Mouse (Mus musculus): ENCODE data around the gene Cox6a1. TPM values are rescaled to one million over a fixed set of nuclear protein-coding genes. Genes with fewer than 3 reads are reported as not detected.
"Not testable (repeated sequence)": the region's sequence is repeated elsewhere in the genome, so short reads cannot be mapped to it uniquely, and the experiment has no call there.

Cox6a1 gene
- polyA plus RNA-seq, 1 experiment from 2014 or later: 1,187 TPM

GRCm38 (mm10) chr5:115313668-115313943, 35.2 kb downstream of the Cox6a1 start:
- peak; percentile 20 for ATAC-seq
- no peak overlapping the region for H3K9ac ChIP-seq
- H3K9me3 ChIP-seq: no peaks in the 10 kb centered on the region
- H3K4me3 ChIP-seq (replicated peaks): no peak overlapping the region
- 33% methylated on average over 5 of the region's 5 CpGs for WGBS
- H3K4me2 ChIP-seq (replicated peaks): peak overlapping the region; percentile 30; the same call in 1 of the 2 replicates
- peaks cover 34% of the 10 kb centered on the region for H3K4me1 ChIP-seq (replicated peaks)
- H3K36me3 ChIP-seq: no peaks in the 10 kb centered on the region
- no peaks in the 10 kb centered on the region for H3K27me3 ChIP-seq (replicated peaks)
- H3K27ac ChIP-seq: peak overlapping the region; percentile 58; the same call in 1 of the 2 replicates

GRCm38 (mm10) chr5:115312816-115313667, 35.7 kb downstream of the Cox6a1 start:
- 52% methylated on average over 10 of the region's 10 CpGs for WGBS
- Histone ChIP-seq H3K9ac (no peak overlapping the region), H3K9me3 (no peaks in the 10 kb centered on the region), H3K4me2 (replicated peaks) (peak overlapping the region; percentile 30; the same call in 1 of the 2 replicates), H3K4me3 (replicated peaks) (no peak overlapping the region), H3K36me3 (no peaks in the 10 kb centered on the region), H3K27me3 (replicated peaks) (no peaks in the 10 kb centered on the region), H3K4me1 (replicated peaks) (peaks cover 31% of the 10 kb centered on the region), H3K27ac (peak overlapping the region; percentile 58)
- ATAC-seq: peak; percentile 68

GRCm38 (mm10) chr5:115312354-115312753, 36.4 kb downstream of the Cox6a1 start:
- Histone ChIP-seq H3K4me1 (replicated peaks) (peaks cover 24% of the 10 kb centered on the region), H3K27me3 (replicated peaks) (no peaks in the 10 kb centered on the region), H3K27ac (no peak overlapping the region), H3K9me3 (no peaks in the 10 kb centered on the region), H3K36me3 (no peaks in the 10 kb centered on the region), H3K4me3 (replicated peaks) (no peak overlapping the region), H3K4me2 (replicated peaks) (no peak overlapping the region), H3K9ac (no peak overlapping the region)
- 68% methylated on average over 4 of the region's 4 CpGs for WGBS
- ATAC-seq: peak; percentile 23; the same call in 1 of the 2 replicates

- not testable (repeated sequence) for H3K27me3 ChIP-seq (replicated peaks); H3K27ac ChIP-seq; H3K4me2 ChIP-seq (replicated peaks); H3K9me3 ChIP-seq; H3K9ac ChIP-seq; ATAC-seq; H3K4me3 ChIP-seq (replicated peaks)
- Histone ChIP-seq H3K4me1 (replicated peaks) (peaks cover 18% of the 10 kb centered on the region), H3K36me3 (peaks cover 12% of the 10 kb centered on the region)
- 84% methylated on average over 7 of the region's 7 CpGs for WGBS
Observed at GRCm38 (mm10) chr5:115302190-115302589, 46.6 kb downstream of the Cox6a1 start.

- Histone ChIP-seq H3K4me1 (replicated peaks) (peaks cover 18% of the 10 kb centered on the region), H3K27me3 (replicated peaks) (no peaks in the 10 kb centered on the region), H3K9me3 (no peaks in the 10 kb centered on the region), H3K36me3 (peaks cover 14% of the 10 kb centered on the region), H3K27ac (peak overlapping the region; percentile 73), H3K4me3 (replicated peaks) (peak overlapping the region; percentile 95), H3K9ac (peak overlapping the region; percentile 49), H3K4me2 (replicated peaks) (peak overlapping the region; percentile 88)
- WGBS: 19% methylated on average over 13 of the region's 13 CpGs
- no peak for ATAC-seq
Observed at GRCm38 (mm10) chr5:115301615-115302014, 47.2 kb downstream of the Cox6a1 start.

- ATAC-seq: peak; percentile 98
Observed at GRCm38 (mm10) chr5:115300792-115301614, 47.8 kb downstream of the Cox6a1 start, which contains the start of gene Dynll1. Gene Dynll1 (minus strand): TSS chr5:115300999.

GRCm38 (mm10) chr5:115300035-115300744, 48.6 kb downstream of the Cox6a1 start:
- H3K27me3 ChIP-seq (replicated peaks): no peaks in the 10 kb centered on the region
- peaks cover 23% of the 10 kb centered on the region for H3K4me1 ChIP-seq (replicated peaks)
- peaks cover 24% of the 10 kb centered on the region for H3K36me3 ChIP-seq
- under 1% methylated on average over 45 of the region's 46 CpGs for WGBS
- peak overlapping the region; percentile 95 for H3K4me3 ChIP-seq (replicated peaks)
- H3K9me3 ChIP-seq: no peaks in the 10 kb centered on the region
- H3K9ac ChIP-seq: peak overlapping the region; percentile 90
- H3K27ac ChIP-seq: peak overlapping the region; percentile 94
- H3K4me2 ChIP-seq (replicated peaks): peak overlapping the region; percentile 49
- ATAC-seq: peak; percentile 1

More at GRCm38 (mm10) chr5:115300792-115301614, 47.8 kb downstream of the Cox6a1 start, which contains the start of gene Dynll1:
- Histone ChIP-seq H3K4me1 (replicated peaks) (peaks cover 23% of the 10 kb centered on the region), H3K9ac (peak within 1 kb of the TSS; percentile 90), H3K9me3 (no peaks in the 10 kb centered on the region), H3K27ac (peak within 1 kb of the TSS; percentile 94), H3K27me3 (replicated peaks) (no peaks in the 10 kb centered on the region), H3K36me3 (peaks cover 17% of the 10 kb centered on the region), H3K4me2 (replicated peaks) (peak within 1 kb of the TSS; percentile 88), H3K4me3 (replicated peaks) (peak within 1 kb of the TSS; percentile 95)
- WGBS: under 1% methylated on average over 65 of the region's 66 CpGs

- H3K27ac ChIP-seq: 0 out of 2 replicates have a peak overlapping the region, but pooled peaks have one; percentile 1
- no peaks in the 10 kb centered on the region for H3K9me3 ChIP-seq
- H3K4me1 ChIP-seq (replicated peaks): peaks cover 19% of the 10 kb centered on the region
- no peak overlapping the region for H3K4me2 ChIP-seq (replicated peaks)
- WGBS: 70% methylated on average over 10 of the region's 10 CpGs
- H3K36me3 ChIP-seq: peaks cover 27% of the 10 kb centered on the region
- no peak for ATAC-seq
- H3K27me3 ChIP-seq (replicated peaks): no peaks in the 10 kb centered on the region
- H3K4me3 ChIP-seq (replicated peaks): no peak overlapping the region
- no peak overlapping the region for H3K9ac ChIP-seq
Observed at GRCm38 (mm10) chr5:115296347-115296746, 52.4 kb downstream of the Cox6a1 start.

Other genes with a start within 250 kb of the Cox6a1 start
- gene Acads, start 229.6 kb downstream of the Cox6a1 start, polyA plus RNA-seq (2015; fragmentation: Nextera tagmentation; extraction: Ambion mirVana): 119 and 122 TPM in 2 replicates
- 25.7 and 26.6 TPM in 2 replicates for gene Unc119b, start 214.0 kb downstream of the Cox6a1 start, polyA plus RNA-seq (2015; fragmentation: Nextera tagmentation; extraction: Ambion mirVana)
- gene Mlec, start 190.8 kb downstream of the Cox6a1 start, polyA plus RNA-seq (2015; fragmentation: Nextera tagmentation; extraction: Ambion mirVana): 89.9 and 113 TPM in 2 replicates
- gene Cabp1, start 154.6 kb downstream of the Cox6a1 start, polyA plus RNA-seq (2015; fragmentation: Nextera tagmentation; extraction: Ambion mirVana): 1.5 and 2.3 TPM in 2 replicates
- gene Pop5, start 113.1 kb downstream of the Cox6a1 start, polyA plus RNA-seq (2015; fragmentation: Nextera tagmentation; extraction: Ambion mirVana): 126 and 128 TPM in 2 replicates
- gene Rnf10, start 76.1 kb downstream of the Cox6a1 start, polyA plus RNA-seq (2015; fragmentation: Nextera tagmentation; extraction: Ambion mirVana): 119 and 120 TPM in 2 replicates
- 62.1 and 65.1 TPM in 2 replicates for gene Coq5, start 69.3 kb downstream of the Cox6a1 start, polyA plus RNA-seq (2015; fragmentation: Nextera tagmentation; extraction: Ambion mirVana)
- gene Dynll1, start 48.0 kb downstream of the Cox6a1 start, polyA plus RNA-seq (2015; fragmentation: Nextera tagmentation; extraction: Ambion mirVana): 1,297 TPM in 2 replicates
- 217 and 220 TPM in 2 replicates for gene Srsf9, start 21.8 kb downstream of the Cox6a1 start, polyA plus RNA-seq (2015; fragmentation: Nextera tagmentation; extraction: Ambion mirVana)
- gene Gatc, start 7.8 kb downstream of the Cox6a1 start, polyA plus RNA-seq (2015; fragmentation: Nextera tagmentation; extraction: Ambion mirVana): 24.8 and 24.9 TPM in 2 replicates
- 62.7 and 66.3 TPM in 2 replicates for gene Triap1, start 7.8 kb downstream of the Cox6a1 start, polyA plus RNA-seq (2015; fragmentation: Nextera tagmentation; extraction: Ambion mirVana)
- gene Msi1, start 80.6 kb upstream of the Cox6a1 start, polyA plus RNA-seq (2015; fragmentation: Nextera tagmentation; extraction: Ambion mirVana): 8.7 and 10.4 TPM in 2 replicates
- 2.1 and 2.9 TPM in 2 replicates for gene Pla2g1b, start 117.3 kb upstream of the Cox6a1 start, polyA plus RNA-seq (2015; fragmentation: Nextera tagmentation; extraction: Ambion mirVana)
- 18.6 and 19.8 TPM in 2 replicates for gene Sirt4, start 135.7 kb upstream of the Cox6a1 start, polyA plus RNA-seq (2015; fragmentation: Nextera tagmentation; extraction: Ambion mirVana)
- gene Pxn, start 157.7 kb upstream of the Cox6a1 start, polyA plus RNA-seq (2015; fragmentation: Nextera tagmentation; extraction: Ambion mirVana): 56.9 and 58.2 TPM in 2 replicates
- gene Rplp0, start 210.5 kb upstream of the Cox6a1 start, polyA plus RNA-seq (2015; fragmentation: Nextera tagmentation; extraction: Ambion mirVana): 1,607 and 1,644 TPM in 2 replicates
- 31.8 and 34.7 TPM in 2 replicates for gene Gcn1l1, start 216.3 kb upstream of the Cox6a1 start, polyA plus RNA-seq (2015; fragmentation: Nextera tagmentation; extraction: Ambion mirVana)

Data from intestine, embryonic 15.5 days (tissue).